Comparison of ENCODE assay signal across 9 mouse cellular contexts in the genomic region with DNA sequence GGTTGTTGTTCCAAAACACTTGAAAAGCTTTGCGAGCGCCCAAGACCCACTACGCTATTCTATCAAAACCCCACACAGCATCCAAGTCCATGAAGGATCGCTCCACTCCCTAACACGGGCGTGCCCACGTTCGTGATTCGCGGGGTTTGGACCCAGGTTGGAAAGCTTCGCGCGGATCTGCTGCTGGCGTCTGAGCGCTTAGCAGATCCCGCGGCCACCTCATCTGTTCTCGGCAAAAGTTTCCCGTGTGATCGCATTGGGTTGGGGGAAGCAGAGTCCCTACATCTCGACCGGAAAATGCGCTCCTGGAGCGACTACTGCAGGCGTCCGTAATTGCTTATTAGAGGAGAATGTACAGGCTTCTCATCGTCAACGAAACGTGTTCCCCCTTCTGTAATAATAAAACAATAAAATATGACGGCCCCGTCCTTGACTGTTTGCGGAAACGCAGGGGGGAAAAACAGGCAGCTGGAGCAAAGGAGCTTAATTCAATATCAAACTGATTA. TPM values are rescaled to one million over a fixed set of nuclear protein-coding genes. Genes with fewer than 3 reads are reported as not detected.
DNase-seq lines count a peak whose midpoint lies in the region.
"Had no signal": no experiment of that assay in that cellular context is flagged by ENCODE, and none has a peak within 500 bp of the region (broad histone marks: within the 10 kb centered on the region; RNA-seq: fewer than 3 reads in every experiment).

No protein-coding gene starts in this region.

- H3K27ac ChIP-seq in midbrain, embryonic 10.5 days (replicated peaks): no peak overlapping the region

- H3K4me1 ChIP-seq in midbrain, embryonic 10.5 days: peaks cover 34% of the 10 kb centered on the region

- WGBS in midbrain, embryonic 10.5 days: under 1% methylated on average over 33 of the region's 33 CpGs

- peaks cover 97% of the 10 kb centered on the region for H3K27me3 ChIP-seq in midbrain, embryonic 10.5 days (ENCODE audit: low read depth, poor library complexity, severe bottlenecking)
- H3K27me3 ChIP-seq: CH12.LX had no signal

- H3K4me3 ChIP-seq in midbrain, embryonic 10.5 days: peak overlapping the region; percentile 48

- DNase-seq in gastrocnemius, postnatal 10 days: peak; percentile 10
- DNase-seq in gastrocnemius, postnatal 25 days: no peak
- peak; percentile 55 for DNase-seq in R1 (ENCODE audit: low read depth, low spot score)
- DNase-seq in forelimb bud, embryonic 11.5 days (ENCODE audit: low read depth, low spot score): peak; percentile 44
- DNase-seq in midbrain, embryonic 10.5 days (ENCODE audit: low spot score): no peak
- no peak for DNase-seq in thymus, postnatal 14 days
- no peak for DNase-seq in frontal cortex, adult 2 months (ENCODE audit: extremely low spot score in 1 of 2, low spot score in 1 of 2)
- DNase-seq in layer of hippocampus, adult 9-10 months (ENCODE audit: low spot score): no peak

- no peaks in the 10 kb centered on the region for H3K9me3 ChIP-seq in midbrain, embryonic 10.5 days (replicated peaks)

- H3K36me3 ChIP-seq in midbrain, embryonic 10.5 days: no peaks in the 10 kb centered on the region

RNA-seq across cellular contexts. Expression of a gene that starts 1.2 kb away (rescaled TPM):
- not detected for total RNA-seq in gastrocnemius, postnatal 10 days (2021)
- not detected for total RNA-seq in gastrocnemius, postnatal 25 days (2021)
- polyA plus RNA-seq in midbrain, embryonic 10.5 days (2016; fragmentation: Nextera tagmentation; extraction: Ambion mirVana): 0.25 and 0.56 TPM in 2 replicates
- 28.9 and 29.1 TPM in 2 replicates for polyA plus RNA-seq in frontal cortex, adult 2 months (2012; rRNA removed)
- total RNA-seq: CH12.LX had no signal

RNA-seq across cellular contexts. Expression of a gene that starts 29.2 kb away (rescaled TPM):
- 100 to 1,000 TPM; 144 to 160 TPM for total RNA-seq in gastrocnemius, postnatal 10 days (2021)
- 100 to 1,000 TPM; 243 to 283 TPM for total RNA-seq in gastrocnemius, postnatal 25 days (2021)
- 39.2 and 40.8 TPM in 2 replicates for polyA plus RNA-seq in midbrain, embryonic 10.5 days (2016; fragmentation: Nextera tagmentation; extraction: Ambion mirVana)
- polyA plus RNA-seq in frontal cortex, adult 2 months (2012; rRNA removed): 70.4 and 71.5 TPM in 2 replicates

Comparison
In these comparisons a context has a peak if more than half of its experiments do, and no peak if none do; other contexts are left out.
1. DNase-seq: peak in gastrocnemius, postnatal 10 days (single experiment), R1 (single experiment) and forelimb bud, embryonic 11.5 days (single experiment); none in gastrocnemius, postnatal 25 days (single experiment), midbrain, embryonic 10.5 days (single experiment), thymus, postnatal 14 days (single experiment), frontal cortex, adult 2 months (0 of 2) and layer of hippocampus, adult 9-10 months (single experiment).